Mouse (Mus musculus) liver, embryonic 15.5 days (tissue): ENCODE measurements around the gene Clk4. TPM values are rescaled to one million over a fixed set of nuclear protein-coding genes. Genes with fewer than 3 reads are reported as not detected.

Experiments used
- ATAC-seq: fragments of 200-750 bp; cut with Nextera tagmentation; 2 replicates; pipeline ENCODE4 v1.8.0; 2017; ENCODE audit warnings: moderate number of reproducible peaks, mild to moderate bottlenecking, moderate library complexity; ENCODE audit not compliant: insufficient read depth
- H3K27ac ChIP-seq: fragments of 300-500 bp; sonication (generic); replicated peaks from 2 replicates; pipeline ENCODE4 v1.5.1; 2015; ENCODE audit warnings: mild to moderate bottlenecking, inconsistent platforms
- H3K27me3 ChIP-seq: fragments of 300-500 bp; sonication (generic); 2 replicates; pipeline ENCODE4 v1.6.1; 2015; ENCODE audit warnings: mild to moderate bottlenecking, inconsistent platforms
- H3K36me3 ChIP-seq: fragments of 300-500 bp; sonication (generic); replicated peaks from 2 replicates; pipeline ENCODE4 v1.6.1; 2015; ENCODE audit warnings: moderate library complexity, mild to moderate bottlenecking, inconsistent platforms
- H3K4me1 ChIP-seq: fragments of 300-500 bp; sonication (generic); replicated peaks from 2 replicates; pipeline ENCODE4 v1.6.1; 2015; ENCODE audit warnings: inconsistent platforms
- H3K4me2 ChIP-seq: fragments of 300-500 bp; sonication (generic); 2 replicates; pipeline ENCODE4 v1.6.1; 2015; ENCODE audit warnings: moderate library complexity, mild to moderate bottlenecking, inconsistent platforms
- H3K4me3 ChIP-seq: fragments of 300-500 bp; sonication (generic); replicated peaks from 2 replicates; pipeline ENCODE4 v1.5.1; 2015; ENCODE audit warnings: mild to moderate bottlenecking, inconsistent platforms
- H3K9ac ChIP-seq: fragments of 300-500 bp; sonication (generic); 2 replicates; pipeline ENCODE4 v1.6.1; 2015; ENCODE audit warnings: moderate library complexity, mild to moderate bottlenecking, inconsistent platforms
- H3K9me3 ChIP-seq: fragments of 300-500 bp; sonication (generic); replicated peaks from 2 replicates; pipeline ENCODE4 v1.6.1; 2016; ENCODE audit warnings: inconsistent platforms
- WGBS: fragments of 180-500 bp; shearing (Covaris S2); methylation state at CpG from one replicate; pipeline ENCODE4 v1.1.7; 2015; ENCODE audit warnings: mixed read lengths; ENCODE audit not compliant: insufficient replicate concordance; 5-methylcytosine and 5-hydroxymethylcytosine counted together
- polyA plus RNA-seq: library from polyadenylated mRNA; unstranded; fragments of >200 nt; fragmentation: Nextera tagmentation; extraction: Ambion mirVana; gene quantifications from 2 replicates; pipeline ENCODE4 v1.2.1, GENCODE M21; 2015

Gene Clk4
- 49.8 and 56.0 TPM in 2 replicates for polyA plus RNA-seq

GRCm38 (mm10) chr11:51261680-51262219 lies at the start of gene Clk4:
TSS of gene Clk4 (plus strand) at chr11:51261730.
- H3K9me3 ChIP-seq: no peaks in the 10 kb centered on the region
- 50% methylated on average over 3 of the region's 3 CpGs for WGBS

GRCm38 (mm10) chr11:51214021-51214420 lies 47.5 kb upstream of the Clk4 start:
- H3K36me3 ChIP-seq: no peaks in the 10 kb centered on the region
- no peaks in the 10 kb centered on the region for H3K9me3 ChIP-seq
- H3K4me3 ChIP-seq: no peak overlapping the region
- 74% methylated on average over 7 of the region's 7 CpGs for WGBS
- no peak overlapping the region for H3K4me2 ChIP-seq
- H3K9ac ChIP-seq: no peak overlapping the region
- H3K27ac ChIP-seq: no peak overlapping the region
- no peak for ATAC-seq
- no peaks in the 10 kb centered on the region for H3K27me3 ChIP-seq
- H3K4me1 ChIP-seq: no peaks in the 10 kb centered on the region

More at GRCm38 (mm10) chr11:51261680-51262219, at the start of gene Clk4:
- H3K4me2 ChIP-seq: peak within 1 kb of the TSS; percentile 95
- peaks cover 10% of the 10 kb centered on the region for H3K27me3 ChIP-seq
- H3K9ac ChIP-seq: peak within 1 kb of the TSS; percentile 70
- peaks cover 39% of the 10 kb centered on the region for H3K4me1 ChIP-seq
- H3K4me3 ChIP-seq: peak within 1 kb of the TSS; percentile 79
- H3K36me3 ChIP-seq: peaks cover 5% of the 10 kb centered on the region
- H3K27ac ChIP-seq: peak within 1 kb of the TSS; percentile 94
- ATAC-seq: no peak

- H3K36me3 ChIP-seq: no peaks in the 10 kb centered on the region
- no peak overlapping the region for H3K4me2 ChIP-seq
- H3K27me3 ChIP-seq: no peaks in the 10 kb centered on the region
- H3K9me3 ChIP-seq: no peaks in the 10 kb centered on the region
- no peak overlapping the region for H3K4me3 ChIP-seq
- no peak overlapping the region for H3K27ac ChIP-seq
- no peak overlapping the region for H3K9ac ChIP-seq
- WGBS: 74% methylated on average over 12 of the region's 12 CpGs
- no peaks in the 10 kb centered on the region for H3K4me1 ChIP-seq
- no peak for ATAC-seq
These were observed 42.0 kb upstream of the Clk4 start for GRCm38 (mm10) chr11:51219396-51219980.

- H3K4me3 ChIP-seq: no peak within 1 kb of the TSS
- no peak within 1 kb of the TSS for H3K27ac ChIP-seq
- no peak within 1 kb of the TSS for H3K4me2 ChIP-seq
- H3K9me3 ChIP-seq: no peaks in the 10 kb centered on the region
- H3K9ac ChIP-seq: no peak within 1 kb of the TSS
- H3K27me3 ChIP-seq: no peaks in the 10 kb centered on the region
- no peak for ATAC-seq
- no peaks in the 10 kb centered on the region for H3K4me1 ChIP-seq
- 76% methylated on average over 11 of the region's 11 CpGs for WGBS
- no peaks in the 10 kb centered on the region for H3K36me3 ChIP-seq
These were observed 41.2 kb upstream of the Clk4 start, which contains the start of gene Gm12569 for GRCm38 (mm10) chr11:51220308-51220707. TSS of gene Gm12569 (plus strand) at chr11:51220473.

DNA sequence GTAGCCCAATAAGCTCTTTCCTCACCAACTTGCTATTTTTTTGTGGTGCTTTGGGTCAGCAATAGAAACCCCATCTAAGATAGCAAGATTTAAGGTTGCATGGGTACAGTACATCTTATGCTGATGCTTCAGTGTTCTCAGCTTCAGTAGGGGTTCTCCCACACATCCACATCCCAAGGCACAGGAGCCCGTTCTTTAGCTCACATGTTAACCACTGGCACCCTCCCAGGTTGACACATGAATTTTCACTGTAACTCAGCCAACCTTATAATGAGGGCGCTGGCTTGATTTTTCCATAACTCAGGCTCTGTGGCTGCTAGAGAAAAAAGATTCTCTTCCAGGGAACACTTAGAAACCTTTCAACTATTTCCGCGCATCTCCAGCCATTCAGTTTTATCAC lies 34.4 kb upstream of the Clk4 start:
- ATAC-seq: no peak
- 74% methylated on average over 4 of the region's 4 CpGs for WGBS
- no peak overlapping the region for H3K4me3 ChIP-seq
- H3K4me2 ChIP-seq: no peak overlapping the region
- H3K27ac ChIP-seq: no peak overlapping the region
- no peak overlapping the region for H3K9ac ChIP-seq
- no peaks in the 10 kb centered on the region for H3K36me3 ChIP-seq
- no peaks in the 10 kb centered on the region for H3K27me3 ChIP-seq
- no peaks in the 10 kb centered on the region for H3K4me1 ChIP-seq
- no peaks in the 10 kb centered on the region for H3K9me3 ChIP-seq

DNA sequence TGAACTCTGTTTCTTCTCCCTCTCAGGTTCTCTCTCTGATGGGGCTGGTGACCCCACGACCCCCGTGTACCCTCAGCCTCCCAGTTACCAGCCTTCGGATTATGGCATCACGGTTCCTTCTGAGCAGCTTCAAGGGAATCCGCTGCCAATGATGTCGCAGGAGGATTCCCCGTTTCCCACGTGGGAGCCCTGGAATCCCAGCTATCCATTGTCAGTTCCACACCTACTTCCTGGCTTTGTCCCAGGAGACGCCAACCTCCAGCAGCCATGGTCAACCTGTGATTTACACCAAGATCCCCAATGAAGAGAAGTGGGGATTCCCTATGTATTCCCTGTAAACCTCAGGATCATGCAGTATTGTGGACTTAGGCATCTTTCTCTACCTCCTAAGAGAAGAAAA lies 26.9 kb upstream of the Clk4 start:
- H3K4me1 ChIP-seq: no peaks in the 10 kb centered on the region
- H3K9ac ChIP-seq: no peak overlapping the region
- H3K27me3 ChIP-seq: no peaks in the 10 kb centered on the region
- no peaks in the 10 kb centered on the region for H3K9me3 ChIP-seq
- H3K4me3 ChIP-seq: no peak overlapping the region
- no peaks in the 10 kb centered on the region for H3K36me3 ChIP-seq
- H3K4me2 ChIP-seq: no peak overlapping the region
- no peak overlapping the region for H3K27ac ChIP-seq
- 55% methylated on average over 9 of the region's 9 CpGs for WGBS
- ATAC-seq: no peak

DNA sequence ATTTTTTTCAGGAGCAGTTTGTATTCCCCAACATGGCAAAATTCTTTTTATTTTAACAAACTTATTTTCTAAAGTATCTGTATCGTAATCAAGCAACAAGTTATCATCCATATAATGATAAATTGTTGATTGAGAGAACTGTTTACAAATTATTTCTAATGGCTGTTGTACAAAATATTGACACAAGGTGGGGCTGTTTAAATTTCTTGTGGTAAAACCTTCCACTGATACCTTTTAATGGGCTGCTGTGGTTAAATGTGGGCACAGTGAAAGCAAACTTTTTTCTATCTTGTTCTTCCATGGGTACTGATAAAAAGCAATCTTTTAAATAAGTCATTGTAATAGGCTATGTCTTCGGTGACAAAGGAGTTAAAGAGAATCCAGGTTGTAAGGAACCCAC lies 18.6 kb upstream of the Clk4 start:
- H3K9me3 ChIP-seq: no peaks in the 10 kb centered on the region
- H3K9ac ChIP-seq: no peak overlapping the region
- H3K4me2 ChIP-seq: no peak overlapping the region
- WGBS: 50% methylated on average over 2 of the region's 2 CpGs
- no peaks in the 10 kb centered on the region for H3K27me3 ChIP-seq
- ATAC-seq: no peak
- H3K36me3 ChIP-seq: no peaks in the 10 kb centered on the region
- H3K27ac ChIP-seq: no peak overlapping the region
- H3K4me3 ChIP-seq: no peak overlapping the region
- H3K4me1 ChIP-seq: no peaks in the 10 kb centered on the region

DNA sequence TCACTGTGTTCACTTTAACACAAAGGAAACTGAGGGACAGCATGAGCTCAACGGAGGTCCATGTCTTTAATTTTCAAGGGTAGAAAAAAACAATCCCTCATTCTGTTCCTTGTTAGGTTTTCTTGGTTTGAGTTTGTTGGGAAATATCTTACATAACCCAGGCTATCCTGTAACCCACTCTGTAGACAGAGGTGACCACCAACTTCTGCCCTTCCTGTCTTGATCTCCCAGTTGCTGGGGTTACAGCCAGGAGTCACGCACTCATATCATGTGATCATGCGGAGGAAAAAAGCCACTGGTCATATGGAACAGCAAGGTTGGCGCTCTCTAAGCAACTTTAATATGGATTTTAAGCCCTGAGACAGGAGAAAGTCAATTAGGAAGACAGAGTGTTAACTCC lies 4.5 kb upstream of the Clk4 start:
- H3K4me2 ChIP-seq: no peak overlapping the region
- no peak overlapping the region for H3K4me3 ChIP-seq
- peaks cover 10% of the 10 kb centered on the region for H3K27me3 ChIP-seq
- peaks cover 8% of the 10 kb centered on the region for H3K4me1 ChIP-seq
- no peaks in the 10 kb centered on the region for H3K9me3 ChIP-seq
- H3K9ac ChIP-seq: no peak overlapping the region
- no peak overlapping the region for H3K27ac ChIP-seq
- no peaks in the 10 kb centered on the region for H3K36me3 ChIP-seq
- no peak for ATAC-seq
- 55% methylated on average over 4 of the region's 4 CpGs for WGBS

GRCm38 (mm10) chr11:51262342-51263285 lies 1.1 kb downstream of the Clk4 start, which contains the start of gene BC049762:
TSS of gene BC049762 (minus strand) at chr11:51263046.
- Histone ChIP-seq H3K36me3 (peaks cover 14% of the 10 kb centered on the region), H3K27ac (peak within 1 kb of the TSS; percentile 94), H3K27me3 (peaks cover 10% of the 10 kb centered on the region), H3K4me2 (peak within 1 kb of the TSS; percentile 95), H3K4me1 (peaks cover 42% of the 10 kb centered on the region), H3K9me3 (no peaks in the 10 kb centered on the region), H3K9ac (peak within 1 kb of the TSS; percentile 99), H3K4me3 (peak within 1 kb of the TSS; percentile 79)
- WGBS: 4% methylated on average over 57 of the region's 57 CpGs
- ATAC-seq: peak; percentile 96

DNA sequence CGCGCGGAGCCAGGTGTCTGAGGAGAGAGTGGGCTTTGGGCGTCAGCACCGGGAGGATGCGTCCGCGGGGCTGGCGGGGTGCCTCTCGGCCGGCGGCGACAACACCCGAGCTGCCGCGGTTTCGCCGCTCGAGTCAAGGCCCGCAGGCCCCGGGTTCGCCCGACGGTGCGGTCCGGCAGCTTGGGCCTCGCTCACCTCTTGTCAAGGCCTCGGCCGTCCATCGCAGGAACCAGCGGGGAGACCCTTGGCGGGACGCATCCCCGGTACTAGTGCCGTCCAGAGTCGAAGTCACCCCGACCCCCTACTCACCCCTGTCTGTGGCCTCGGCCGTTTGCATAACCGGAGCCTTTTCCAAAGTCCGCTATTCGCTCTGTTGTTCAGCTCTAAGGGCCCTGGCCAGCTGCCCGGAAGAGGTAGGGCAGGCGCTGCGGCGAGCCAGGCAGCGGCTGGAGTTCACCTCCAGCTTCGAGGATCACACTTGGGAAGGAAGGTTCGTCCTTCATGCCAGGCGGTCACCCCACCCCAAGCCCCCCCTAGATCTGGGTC lies 1.8 kb downstream of the Clk4 start:
- Histone ChIP-seq H3K4me1 (peaks cover 42% of the 10 kb centered on the region), H3K4me2 (peak overlapping the region; percentile 95), H3K9ac (peak overlapping the region; percentile 99), H3K4me3 (peak overlapping the region; percentile 79), H3K9me3 (no peaks in the 10 kb centered on the region), H3K36me3 (peaks cover 17% of the 10 kb centered on the region), H3K27me3 (peaks cover 10% of the 10 kb centered on the region), H3K27ac (peak overlapping the region; percentile 94)
- peak; percentile 49 for ATAC-seq
- WGBS: under 1% methylated on average over 50 of the region's 50 CpGs

GRCm38 (mm10) chr11:51264352-51264751 lies 2.8 kb downstream of the Clk4 start:
- peak overlapping the region; percentile 95 for H3K4me2 ChIP-seq
- peak overlapping the region; percentile 99 for H3K9ac ChIP-seq
- peak overlapping the region; percentile 79 for H3K4me3 ChIP-seq
- no peaks in the 10 kb centered on the region for H3K9me3 ChIP-seq
- no peak for ATAC-seq
- H3K27me3 ChIP-seq: peaks cover 9% of the 10 kb centered on the region
- H3K27ac ChIP-seq: peak overlapping the region; percentile 94
- 7% methylated on average over 6 of the region's 6 CpGs for WGBS
- H3K4me1 ChIP-seq: peaks cover 42% of the 10 kb centered on the region
- peaks cover 23% of the 10 kb centered on the region for H3K36me3 ChIP-seq
